Mouse (Mus musculus): Measurements from ENCODE around the gene Fam221b. TPM values are rescaled to one million over a fixed set of nuclear protein-coding genes. Genes with fewer than 3 reads are reported as not detected.

Fam221b gene
- total RNA-seq, 1 experiment: 9.3 TPM

GRCm38 (mm10) chr4:43679416-43680043 lies 10.6 kb upstream of the Fam221b start:
- no peak overlapping the region for H3K4me3 ChIP-seq (ENCODE audit: insufficient read depth in 1 of 2, low read depth in 1 of 2, low read length in 2 of 2, poor library complexity in 1 of 2, severe bottlenecking in 1 of 2)
- in situ Hi-C loops (cut with MboI; ENCODE audit: low sequenced_read_pairs in 2 of 2, unreplicated experiment in 2 of 2): no loop called here
- no peak overlapping the region for H3K9ac ChIP-seq (ENCODE audit: insufficient read depth, low read depth, low read length, poor library complexity, severe bottlenecking)
- no peaks in the 10 kb centered on the region; the same call in 1 of the 2 replicates for H3K36me3 ChIP-seq (ENCODE audit: control insufficient read depth, insufficient read depth, low read length, poor library complexity, severe bottlenecking)
- H3K27ac ChIP-seq (ENCODE audit: insufficient read depth, low read depth, low read length, poor library complexity, severe bottlenecking): no peak overlapping the region
- TF ChIP-seq CHD2 (IDR thresholded peaks at IDR 0.05; ENCODE audit: low read depth, low read length) (no peak), HCFC1 (IDR thresholded peaks at IDR 0.05; ENCODE audit: borderline replicate concordance, insufficient read depth, low read length) (no peak), MAFK (IDR thresholded peaks at IDR 0.05; ENCODE audit: insufficient read depth, low read depth, low read length) (no peak), ZC3H11A (IDR thresholded peaks at IDR 0.05; ENCODE audit: borderline replicate concordance, low read depth, low read length) (no peak), ZNF384 (IDR thresholded peaks at IDR 0.05; ENCODE audit: low read depth, low read length) (no peak)
- DNase-seq (ENCODE audit: low read depth, low spot score): no peak
- H3K9me3 ChIP-seq (ENCODE audit: control insufficient read depth, insufficient read depth, low read depth, low read length): no peaks in the 10 kb centered on the region
- H3K4me1 ChIP-seq (ENCODE audit: control insufficient read depth in 2 of 2, insufficient read depth in 2 of 2, low read length in 2 of 2, poor library complexity in 1 of 2): peaks cover 2% of the 10 kb centered on the region in 2 experiments; a peak in 1 of 4 replicates

- H3K27ac ChIP-seq (ENCODE audit: insufficient read depth, low read depth, low read length, poor library complexity, severe bottlenecking): no peak overlapping the region
- H3K9ac ChIP-seq (ENCODE audit: insufficient read depth, low read depth, low read length, poor library complexity, severe bottlenecking): no peak overlapping the region
- TF ChIP-seq ZNF384 (IDR thresholded peaks at IDR 0.05; ENCODE audit: low read depth, low read length): no peak
- in situ Hi-C loops (cut with MboI; ENCODE audit: low sequenced_read_pairs in 2 of 2, unreplicated experiment in 2 of 2): no loop called here
- H3K4me1 ChIP-seq (ENCODE audit: control insufficient read depth in 2 of 2, insufficient read depth in 2 of 2, low read length in 2 of 2, poor library complexity in 1 of 2): peaks cover 2% of the 10 kb centered on the region in 2 experiments; a peak in 1 of 4 replicates
- no peak for DNase-seq (ENCODE audit: low read depth, low spot score)
- H3K4me3 ChIP-seq (ENCODE audit: insufficient read depth in 1 of 2, low read depth in 1 of 2, low read length in 2 of 2, poor library complexity in 1 of 2, severe bottlenecking in 1 of 2): no peak overlapping the region
- H3K36me3 ChIP-seq (ENCODE audit: control insufficient read depth, insufficient read depth, low read length, poor library complexity, severe bottlenecking): no peaks in the 10 kb centered on the region; the same call in 1 of the 2 replicates
- H3K9me3 ChIP-seq (ENCODE audit: control insufficient read depth, insufficient read depth, low read depth, low read length): no peaks in the 10 kb centered on the region
Measured at GRCm38 (mm10) chr4:43678541-43678940, 9.6 kb upstream of the Fam221b start.

- in situ Hi-C loops (cut with MboI; ENCODE audit: low sequenced_read_pairs in 2 of 2, unreplicated experiment in 2 of 2): no loop called here
- TF ChIP-seq ZNF384 (IDR thresholded peaks at IDR 0.05; ENCODE audit: low read depth, low read length): no peak
- no peak for TF ChIP-seq CHD2 (IDR thresholded peaks at IDR 0.05; ENCODE audit: low read depth, low read length)
- no peak for TF ChIP-seq MAFK (IDR thresholded peaks at IDR 0.05; ENCODE audit: insufficient read depth, low read depth, low read length)
- no peak for TF ChIP-seq ZC3H11A (IDR thresholded peaks at IDR 0.05; ENCODE audit: borderline replicate concordance, low read depth, low read length)
- no peak for TF ChIP-seq HCFC1 (IDR thresholded peaks at IDR 0.05; ENCODE audit: borderline replicate concordance, insufficient read depth, low read length)
- H3K36me3 ChIP-seq (ENCODE audit: control insufficient read depth, insufficient read depth, low read length, poor library complexity, severe bottlenecking): no peaks in the 10 kb centered on the region; the same call in 1 of the 2 replicates
Measured at GRCm38 (mm10) chr4:43675608-43676007, 6.7 kb upstream of the Fam221b start.

GRCm38 (mm10) chr4:43674974-43675373 lies 6.0 kb upstream of the Fam221b start:
- Histone ChIP-seq H3K36me3 (ENCODE audit: control insufficient read depth, insufficient read depth, low read length, poor library complexity, severe bottlenecking) (no peaks in the 10 kb centered on the region; the same call in 1 of the 2 replicates), H3K9me3 (ENCODE audit: control insufficient read depth, insufficient read depth, low read depth, low read length) (no peaks in the 10 kb centered on the region), H3K27ac (ENCODE audit: insufficient read depth, low read depth, low read length, poor library complexity, severe bottlenecking) (no peak overlapping the region), H3K4me1 (ENCODE audit: control insufficient read depth in 2 of 2, insufficient read depth in 2 of 2, low read length in 2 of 2, poor library complexity in 1 of 2) (peaks cover 2% of the 10 kb centered on the region in 2 experiments; a peak in 1 of 4 replicates), H3K4me3 (ENCODE audit: insufficient read depth in 1 of 2, low read depth in 1 of 2, low read length in 2 of 2, poor library complexity in 1 of 2, severe bottlenecking in 1 of 2) (no peak overlapping the region), H3K9ac (ENCODE audit: insufficient read depth, low read depth, low read length, poor library complexity, severe bottlenecking) (no peak overlapping the region)
- TF ChIP-seq ZC3H11A (IDR thresholded peaks at IDR 0.05; ENCODE audit: borderline replicate concordance, low read depth, low read length) (no peak), ZNF384 (IDR thresholded peaks at IDR 0.05; ENCODE audit: low read depth, low read length) (no peak), MAFK (IDR thresholded peaks at IDR 0.05; ENCODE audit: insufficient read depth, low read depth, low read length) (no peak), CHD2 (IDR thresholded peaks at IDR 0.05; ENCODE audit: low read depth, low read length) (no peak), HCFC1 (IDR thresholded peaks at IDR 0.05; ENCODE audit: borderline replicate concordance, insufficient read depth, low read length) (no peak)
- in situ Hi-C loops (cut with MboI; ENCODE audit: low sequenced_read_pairs in 2 of 2, unreplicated experiment in 2 of 2): no loop called here
- no peak for DNase-seq (ENCODE audit: low read depth, low spot score)

More at GRCm38 (mm10) chr4:43675608-43676007, 6.7 kb upstream of the Fam221b start:
- H3K27ac ChIP-seq (ENCODE audit: insufficient read depth, low read depth, low read length, poor library complexity, severe bottlenecking): no peak overlapping the region
- H3K9me3 ChIP-seq (ENCODE audit: control insufficient read depth, insufficient read depth, low read depth, low read length): no peaks in the 10 kb centered on the region
- H3K9ac ChIP-seq (ENCODE audit: insufficient read depth, low read depth, low read length, poor library complexity, severe bottlenecking): no peak overlapping the region
- H3K4me1 ChIP-seq (ENCODE audit: control insufficient read depth in 2 of 2, insufficient read depth in 2 of 2, low read length in 2 of 2, poor library complexity in 1 of 2): peaks cover 2% of the 10 kb centered on the region in 2 experiments; a peak in 1 of 4 replicates
- no peak for DNase-seq (ENCODE audit: low read depth, low spot score)
- no peak overlapping the region for H3K4me3 ChIP-seq (ENCODE audit: insufficient read depth in 1 of 2, low read depth in 1 of 2, low read length in 2 of 2, poor library complexity in 1 of 2, severe bottlenecking in 1 of 2)
